Mouse (Mus musculus) embryonic fibroblast, embryonic 13.5 days (primary cell): ENCODE measurements around the gene Serf2.

Experiments
- CTCF ChIP-seq: IDR thresholded peaks from 2 replicates; pipeline ENCODE4 v1.5.1; 2011; ENCODE audit warnings: mild to moderate bottlenecking, control low read depth, low read length, moderate library complexity, borderline replicate concordance; ENCODE audit not compliant: insufficient read depth
- POLR2A ChIP-seq: IDR thresholded peaks from 2 replicates; pipeline ENCODE4 v1.6.1; 2011; ENCODE audit warnings: low read depth, mild to moderate bottlenecking, control low read depth, low read length, moderate library complexity

DNA sequence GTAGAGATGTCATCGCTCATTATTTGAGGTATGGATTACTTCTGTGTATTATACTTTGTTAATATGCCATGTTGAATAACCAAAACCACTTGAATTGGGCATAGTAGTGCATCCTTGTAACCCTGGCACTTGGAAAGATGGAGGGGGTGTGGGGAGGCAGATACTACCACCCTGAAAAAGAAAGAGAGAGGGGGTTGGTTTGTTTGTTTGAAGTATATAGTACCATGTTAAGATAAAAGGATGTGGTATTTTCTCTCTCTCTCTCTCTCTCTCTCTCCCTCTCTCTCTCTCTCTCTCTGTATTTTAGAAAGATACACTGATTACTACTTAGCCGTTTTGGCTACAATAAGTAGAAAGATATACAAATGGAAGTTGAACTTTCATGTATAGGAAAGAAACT is 23.1 kb upstream of the Serf2 start:
- TF ChIP-seq CTCF, result no peak
- TF ChIP-seq POLR2A, result no peak
